Mouse (Mus musculus): ENCODE results near the gene Pacrg.

The Pacrg gene

GRCm38 (mm10) chr17:10451306-10452077 is 388.6 kb downstream of the Pacrg start:
- DNase-seq (ENCODE audit: low read depth) = no peak

DNA sequence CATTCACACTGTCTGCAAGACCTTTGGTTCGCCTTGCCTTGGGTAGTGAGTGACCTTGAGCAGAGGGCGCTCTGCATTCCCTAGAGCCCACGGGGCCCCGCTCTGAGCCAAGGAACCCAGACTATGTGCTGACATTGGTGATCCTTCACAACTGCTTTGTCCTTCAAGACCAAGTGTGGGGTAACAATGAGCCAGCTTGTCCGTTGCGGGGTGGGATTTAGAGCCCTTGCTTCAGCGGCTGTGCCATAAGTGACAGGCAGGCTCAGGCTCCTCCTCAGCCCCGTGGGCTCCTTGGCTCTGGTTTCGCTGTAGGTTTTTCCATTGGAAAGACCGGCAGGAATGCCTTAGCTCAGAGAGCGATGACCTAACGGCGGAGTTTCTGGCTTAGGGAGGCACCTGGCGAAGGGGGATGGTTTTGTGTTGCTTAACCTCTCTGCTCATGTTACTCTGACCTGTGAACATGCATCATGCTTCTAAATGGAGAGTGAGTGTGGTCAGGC is 390.3 kb downstream of the Pacrg start:
- DNase-seq (ENCODE audit: low read depth) = no peak

DNA sequence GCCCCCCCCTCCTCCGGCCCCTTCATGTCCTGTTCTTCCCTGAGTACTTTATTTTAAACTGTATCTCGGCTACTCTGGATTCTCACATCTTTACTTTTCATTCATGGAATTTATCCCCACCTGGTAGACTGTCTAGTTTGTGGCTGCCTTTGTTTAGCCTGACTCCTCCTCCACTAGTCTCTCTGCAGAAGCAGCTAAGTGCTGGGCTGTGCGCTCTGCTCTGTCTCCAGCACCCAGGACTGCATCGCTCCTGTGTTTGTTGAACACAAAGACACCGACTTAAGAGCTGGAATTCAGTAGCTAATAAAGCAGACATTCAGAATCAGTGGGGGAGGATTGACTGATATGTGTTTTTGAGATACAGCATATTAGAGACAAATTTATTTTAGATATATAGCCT is 391.7 kb downstream of the Pacrg start:
- DNase-seq (ENCODE audit: low read depth) = no peak

GRCm38 (mm10) chr17:10441501-10442111 is 398.5 kb downstream of the Pacrg start:
- DNase-seq (ENCODE audit: low read depth) = no peak

DNA sequence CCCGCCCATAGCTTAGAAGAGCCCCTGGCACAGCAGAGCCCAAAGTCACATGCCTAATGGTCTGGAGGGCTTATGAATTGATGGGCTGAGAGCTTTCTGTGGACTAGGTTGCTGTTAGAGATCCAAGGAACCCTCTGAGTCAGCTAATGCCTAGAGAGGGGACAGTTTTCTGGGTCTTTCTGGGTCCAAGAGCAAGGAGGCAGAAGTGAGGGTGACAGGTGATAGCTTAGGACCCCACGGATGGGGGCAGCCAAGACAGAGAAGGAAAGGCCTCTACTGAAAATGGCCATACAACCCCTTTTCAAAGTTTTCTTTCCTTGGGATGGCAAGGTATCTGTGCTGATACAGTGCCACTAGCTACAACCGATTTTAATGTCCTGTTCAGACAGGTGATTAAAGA is 399.1 kb downstream of the Pacrg start:
- DNase-seq (ENCODE audit: low read depth) = no peak

GRCm38 (mm10) chr17:10439815-10440214 is 400.3 kb downstream of the Pacrg start:
- no peak for DNase-seq (ENCODE audit: low read depth)

DNA sequence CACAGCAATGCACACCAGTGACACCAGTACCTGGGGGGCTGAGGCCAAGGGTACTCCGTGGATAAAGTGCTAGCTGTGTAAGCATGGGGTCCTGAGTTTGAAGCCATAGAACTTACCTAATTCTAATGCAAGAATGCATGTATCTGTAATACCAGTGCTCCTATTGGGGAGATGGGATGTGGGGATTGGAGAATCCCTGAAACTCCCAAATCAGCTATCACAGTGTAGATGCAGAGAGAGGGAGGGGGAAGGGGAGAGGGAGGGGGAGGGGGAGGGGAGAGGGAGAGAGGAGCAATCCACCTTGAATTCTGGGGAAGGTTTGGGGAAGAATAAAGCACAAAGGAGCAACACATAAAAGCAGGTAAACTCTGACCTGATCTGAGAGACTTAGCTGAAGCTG is 405.2 kb downstream of the Pacrg start:
- DNase-seq (ENCODE audit: low read depth) = no peak

DNA sequence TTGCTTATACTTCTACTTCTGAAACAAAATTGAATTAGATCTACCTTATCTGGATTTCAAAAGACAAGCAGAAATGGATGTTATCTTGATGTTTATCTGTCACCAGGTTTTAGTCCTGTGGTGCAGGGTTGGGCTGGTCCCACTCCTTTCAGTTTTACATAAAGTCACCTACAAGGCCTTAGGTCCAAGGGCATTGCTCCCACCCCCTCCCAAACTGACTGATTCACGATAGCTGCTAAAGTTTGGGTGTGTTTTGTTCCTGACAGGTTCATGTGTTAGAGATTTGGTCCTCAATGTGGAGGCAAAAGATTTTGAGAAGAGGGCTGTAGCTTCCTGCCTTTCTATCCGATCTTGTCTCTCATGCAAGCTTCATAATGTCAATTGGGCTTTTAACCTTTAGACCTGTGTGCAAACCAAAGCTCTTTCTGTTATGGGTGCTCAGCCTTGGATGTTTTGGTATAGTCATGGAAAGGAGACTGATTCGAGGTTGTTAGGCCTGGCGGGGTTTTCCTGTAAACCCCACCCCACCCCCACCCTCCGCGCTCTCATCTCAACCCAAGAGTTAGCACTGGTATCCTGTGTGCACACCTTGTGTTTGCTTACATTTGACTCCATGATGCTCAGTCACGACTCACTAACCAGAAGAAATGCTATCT is 407.5 kb downstream of the Pacrg start:
- no peak for DNase-seq (ENCODE audit: low read depth)

- no peak for DNase-seq (ENCODE audit: low read depth)
Observed at GRCm38 (mm10) chr17:10431849-10432524, 408.1 kb downstream of the Pacrg start.

DNA sequence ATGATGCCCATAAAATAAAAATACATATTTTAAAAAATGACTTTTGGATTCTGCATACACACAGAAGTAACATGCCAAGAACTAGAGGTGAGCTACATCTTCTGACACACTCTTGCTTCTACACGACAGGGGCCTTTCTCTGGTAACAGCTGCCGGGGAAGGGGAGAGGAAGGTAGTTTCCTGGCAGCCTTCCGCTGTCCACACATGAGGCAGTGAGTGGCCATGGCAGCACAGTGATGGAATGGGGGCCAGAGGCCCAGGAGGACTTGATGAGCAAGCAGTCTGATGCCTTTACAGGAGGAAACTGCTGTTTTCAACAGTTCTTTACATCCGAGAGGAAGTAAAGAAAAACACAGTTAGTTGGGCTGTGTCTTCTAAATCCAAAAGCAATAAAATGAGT is 409.3 kb downstream of the Pacrg start:
- DNase-seq (ENCODE audit: low read depth) = no peak

DNA sequence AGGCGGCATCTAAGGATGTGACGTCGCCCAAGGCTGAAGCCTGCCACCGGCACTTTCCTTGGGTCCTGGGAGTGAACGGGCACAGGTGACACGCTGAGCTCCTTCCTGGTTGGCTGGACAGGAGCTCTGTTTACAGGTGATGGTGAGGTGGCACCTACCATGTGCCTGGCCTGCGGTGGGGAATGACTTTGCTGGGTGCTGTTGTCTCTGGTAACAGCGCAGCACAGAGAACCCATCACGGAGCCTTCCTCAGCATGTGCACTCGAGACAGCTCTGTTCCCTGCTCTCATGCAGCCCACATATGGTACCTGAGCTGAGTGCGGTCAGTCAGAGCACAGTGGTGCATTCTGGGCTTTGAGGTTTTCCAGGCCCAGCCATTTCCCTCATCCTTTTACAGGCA is 410.7 kb downstream of the Pacrg start:
- no peak for DNase-seq (ENCODE audit: low read depth)

DNA sequence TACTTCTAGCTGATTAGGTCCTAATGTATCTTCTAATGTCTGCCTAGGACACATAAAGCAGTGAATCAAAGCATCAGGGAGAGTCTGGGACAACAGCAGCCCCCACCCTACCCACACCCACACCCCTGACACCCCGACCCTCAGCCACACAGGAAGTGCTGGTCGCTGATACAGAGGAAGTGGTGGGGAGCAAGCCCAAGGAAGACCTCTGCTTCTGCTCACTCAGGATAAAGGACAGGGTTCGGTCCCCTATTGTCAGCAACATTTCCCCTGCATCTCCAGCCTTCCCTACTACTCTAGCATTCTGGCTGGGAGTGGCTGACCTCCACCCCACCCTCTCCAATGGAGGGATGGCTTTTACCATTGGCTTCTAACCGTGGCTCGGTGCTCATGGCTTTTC is 414.8 kb downstream of the Pacrg start:
- no peak for DNase-seq (ENCODE audit: low read depth)

DNA sequence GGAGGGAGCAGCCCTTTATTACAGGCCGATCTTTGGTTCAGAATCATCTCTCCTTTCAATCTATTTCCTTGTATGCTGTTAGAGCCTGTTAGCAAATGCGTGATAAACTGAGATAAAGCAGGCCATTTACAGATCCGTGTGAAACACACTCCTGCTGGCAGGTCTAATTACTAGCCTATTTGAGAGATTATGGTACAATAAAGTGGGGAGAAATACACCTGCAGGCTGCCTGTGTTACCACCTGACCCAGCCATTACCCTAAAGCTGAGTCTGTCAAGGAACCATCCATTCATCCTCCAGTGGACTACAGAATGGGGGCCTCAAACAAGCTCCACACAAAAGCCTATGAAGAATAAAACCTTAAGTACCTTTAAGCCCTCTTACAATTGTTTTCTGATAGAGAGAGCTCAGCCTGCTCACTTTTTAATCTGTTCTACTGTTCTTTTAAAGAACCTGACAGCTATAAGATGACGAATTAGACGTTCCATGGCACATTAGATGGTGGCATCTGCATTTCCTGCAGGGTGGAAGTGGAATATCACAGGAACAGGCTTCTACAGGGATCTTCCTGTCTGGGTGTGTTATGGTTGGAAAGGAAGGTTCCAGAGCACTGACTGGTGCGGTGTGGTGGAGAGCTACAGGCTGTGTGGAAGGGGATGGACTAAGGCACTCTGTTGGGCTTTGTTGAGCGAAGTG is 422.4 kb downstream of the Pacrg start:
- DNase-seq (ENCODE audit: low read depth) = no peak

GRCm38 (mm10) chr17:10416995-10417394 is 423.1 kb downstream of the Pacrg start:
- DNase-seq (ENCODE audit: low read depth) = no peak

DNA sequence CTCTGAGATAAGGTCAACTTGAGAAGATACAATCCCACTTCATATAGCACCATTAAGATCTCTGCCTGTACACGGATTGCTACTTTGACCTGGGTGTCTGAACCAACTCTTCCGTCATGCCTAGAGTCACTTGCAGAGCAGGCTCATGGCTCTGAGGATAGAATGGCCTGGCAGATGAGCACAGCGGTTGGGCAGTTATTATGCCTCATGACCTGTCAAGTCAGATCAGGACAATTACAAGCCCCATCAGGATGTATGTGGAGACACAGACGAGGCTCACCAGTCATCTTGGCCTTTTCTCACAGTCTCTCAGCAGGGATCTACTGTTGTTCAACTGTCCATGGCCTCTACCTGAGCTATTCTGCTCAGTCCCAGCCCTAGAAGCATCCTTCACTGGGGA is 424.0 kb downstream of the Pacrg start:
- no peak for DNase-seq (ENCODE audit: low read depth)

- no peak for DNase-seq (ENCODE audit: low read depth)
Observed at GRCm38 (mm10) chr17:10414383-10414782, 425.7 kb downstream of the Pacrg start.

DNA sequence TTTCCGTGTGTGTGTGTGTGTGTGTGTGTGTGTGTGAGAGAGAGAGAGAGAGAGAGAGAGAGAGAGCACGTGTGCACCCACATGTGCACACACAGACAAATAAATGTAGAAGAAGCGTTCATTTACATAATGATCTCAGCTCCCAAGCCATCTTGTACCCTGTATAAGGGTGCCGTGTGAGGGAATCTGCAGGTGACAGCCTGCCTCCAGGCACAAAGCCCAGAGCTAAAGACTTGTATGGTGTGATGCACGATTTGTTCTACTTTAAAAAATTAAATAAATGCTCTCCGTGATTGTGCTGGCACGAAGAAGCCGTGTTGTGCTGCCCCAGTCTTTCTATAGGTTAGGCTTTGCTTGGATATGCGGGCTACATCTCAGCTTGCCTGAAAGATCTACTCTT is 426.2 kb downstream of the Pacrg start:
- no peak for DNase-seq (ENCODE audit: low read depth)

GRCm38 (mm10) chr17:10410597-10411476 is 429.3 kb downstream of the Pacrg start:
- no peak for DNase-seq (ENCODE audit: low read depth)

- DNase-seq (ENCODE audit: low read depth) = no peak
Observed at GRCm38 (mm10) chr17:10408681-10409081, 431.4 kb downstream of the Pacrg start.

GRCm38 (mm10) chr17:10407031-10407722 is 432.9 kb downstream of the Pacrg start:
- no peak for DNase-seq (ENCODE audit: low read depth)

Data from naive thymus-derived CD4-positive, alpha-beta T cell, adult 2 months (primary cell).